Mouse (Mus musculus) lung, adult 18-20 months (tissue): ENCODE results near the gene Abcb6.

ENCODE experiments used
- DNase-seq, 2 experiments: peaks; one replicate each; pipeline ENCODE4 v3.0.0; 2022; ENCODE audit warnings: mixed read lengths in 2 of 2

Gene Abcb6

DNA sequence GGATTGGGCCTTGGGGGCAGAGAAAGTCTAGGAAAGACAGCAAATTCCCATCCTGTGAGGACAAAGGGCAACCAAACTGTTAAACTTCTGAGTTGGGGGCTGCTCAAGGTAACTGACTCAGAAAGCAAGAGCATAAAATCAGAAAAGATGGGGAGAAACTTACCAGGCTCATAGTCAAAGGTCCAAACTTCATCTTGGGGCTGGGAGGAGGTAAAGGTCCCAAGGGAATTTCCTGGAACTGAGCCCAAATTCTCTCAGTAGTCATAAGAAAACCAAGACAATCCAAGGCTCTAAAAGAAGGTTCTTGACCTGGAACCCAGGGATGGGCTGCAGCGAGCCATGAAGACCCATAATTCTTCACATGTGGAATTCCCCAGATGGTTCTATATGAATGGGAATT lies 21.0 kb upstream of the Abcb6 start:
- DNase-seq, result no peak

DNA sequence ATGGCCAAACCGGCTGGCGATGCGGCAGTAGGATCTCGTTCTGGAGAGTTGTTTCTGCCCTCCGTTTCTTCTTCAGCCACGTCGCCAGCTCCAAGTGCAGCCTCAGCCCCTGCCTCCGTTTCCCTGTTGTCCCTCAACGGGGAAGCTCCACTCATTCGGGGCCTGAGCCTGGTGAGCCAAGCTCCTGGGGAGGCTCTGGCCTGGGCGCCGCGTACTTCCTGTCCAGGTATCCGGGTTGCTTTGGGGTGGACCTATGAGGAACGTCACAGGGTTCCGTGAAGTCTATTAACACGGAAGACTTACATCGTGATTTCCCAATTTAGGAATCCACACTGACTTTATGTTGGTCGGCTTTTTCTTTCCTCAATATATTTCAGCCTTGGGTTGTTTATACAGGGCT lies 12.3 kb upstream of the Abcb6 start:
- DNase-seq, result peak; percentile 58 to 72

DNA sequence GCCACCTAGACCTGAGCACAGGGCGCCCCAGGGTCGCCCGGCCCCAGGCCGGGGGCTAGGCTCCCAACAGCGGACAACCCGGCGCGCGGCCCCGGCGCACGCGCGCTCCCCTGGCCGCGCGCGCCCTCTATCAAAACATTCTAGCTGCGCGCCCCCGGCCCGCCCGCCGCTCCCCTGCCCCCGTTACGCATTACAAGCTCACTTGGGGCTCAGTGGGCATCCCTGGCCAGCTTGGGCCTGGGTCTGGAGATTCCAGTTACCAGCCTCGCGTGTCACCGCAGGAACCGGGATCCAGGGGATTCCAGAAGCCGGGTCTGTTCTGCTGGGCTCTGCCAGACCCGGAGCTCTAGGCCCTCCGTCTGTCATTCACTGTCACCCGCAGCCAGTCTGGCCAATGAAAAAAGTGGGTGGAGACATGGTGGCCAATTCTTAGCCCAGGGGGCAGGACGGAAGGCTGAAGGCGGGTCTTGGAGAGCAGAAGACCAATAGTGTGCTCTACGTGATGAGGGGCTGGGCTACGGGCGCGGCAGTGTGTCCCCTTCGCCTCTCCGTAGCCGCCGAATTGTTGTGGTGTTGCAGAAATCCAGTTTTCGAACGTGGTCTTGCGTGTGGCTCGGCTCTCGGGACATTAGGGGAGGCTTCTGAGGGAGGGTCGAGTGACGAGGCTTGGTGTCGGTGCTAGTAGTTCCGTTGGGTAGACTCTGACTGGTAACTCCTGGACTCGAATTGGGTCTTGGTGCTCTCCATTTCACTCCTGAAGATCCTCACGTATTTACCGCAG lies 11.6 kb upstream of the Abcb6 start, which contains the start of the genes Ankzf1 and Atg9a:
TSS of gene Ankzf1 (plus strand) at position 530 of the 781 bp plus-strand sequence.
TSS of gene Atg9a (minus strand) at position 575 of the 781 bp plus-strand sequence.
- DNase-seq, result peak; percentile 99

DNA sequence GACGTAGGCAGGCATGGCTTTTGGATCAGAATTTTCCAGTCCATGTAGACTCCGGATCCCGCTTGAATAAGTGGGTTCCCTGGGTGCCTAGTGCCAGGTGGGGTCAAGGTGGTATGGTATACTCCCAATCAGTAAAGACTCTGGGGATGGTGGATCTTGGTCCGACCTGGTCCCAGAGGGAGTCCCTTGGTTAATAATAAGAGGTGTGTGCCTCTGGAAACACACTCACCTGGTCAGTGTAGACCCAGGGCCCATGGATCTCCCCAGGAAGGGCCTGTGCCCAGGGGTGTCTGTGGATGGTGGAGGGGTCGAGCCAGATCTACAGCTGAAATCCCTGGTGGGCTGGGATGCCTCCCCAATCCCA lies 11.0 kb upstream of the Abcb6 start:
- DNase-seq, result no peak

DNA sequence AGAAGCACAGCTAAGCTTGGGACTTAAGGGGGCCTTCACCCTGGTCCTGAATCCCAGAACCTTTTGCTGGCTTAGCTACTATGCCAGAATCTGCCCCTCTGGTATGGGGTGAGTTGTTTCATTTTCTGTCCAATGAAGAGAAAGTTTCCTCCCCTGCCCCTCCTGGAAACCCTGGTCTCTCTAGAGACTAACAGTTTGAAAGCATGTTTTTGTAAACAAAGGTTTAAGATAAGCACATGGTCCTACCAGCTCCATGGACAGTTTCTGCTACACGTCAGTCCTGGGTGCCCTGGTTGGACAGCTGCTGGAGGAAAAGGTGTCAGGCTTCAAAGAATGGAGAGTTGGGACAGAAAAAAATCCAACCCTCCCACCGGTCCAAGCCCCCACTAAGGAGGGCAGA lies 10.4 kb upstream of the Abcb6 start:
- DNase-seq, result no peak

DNA sequence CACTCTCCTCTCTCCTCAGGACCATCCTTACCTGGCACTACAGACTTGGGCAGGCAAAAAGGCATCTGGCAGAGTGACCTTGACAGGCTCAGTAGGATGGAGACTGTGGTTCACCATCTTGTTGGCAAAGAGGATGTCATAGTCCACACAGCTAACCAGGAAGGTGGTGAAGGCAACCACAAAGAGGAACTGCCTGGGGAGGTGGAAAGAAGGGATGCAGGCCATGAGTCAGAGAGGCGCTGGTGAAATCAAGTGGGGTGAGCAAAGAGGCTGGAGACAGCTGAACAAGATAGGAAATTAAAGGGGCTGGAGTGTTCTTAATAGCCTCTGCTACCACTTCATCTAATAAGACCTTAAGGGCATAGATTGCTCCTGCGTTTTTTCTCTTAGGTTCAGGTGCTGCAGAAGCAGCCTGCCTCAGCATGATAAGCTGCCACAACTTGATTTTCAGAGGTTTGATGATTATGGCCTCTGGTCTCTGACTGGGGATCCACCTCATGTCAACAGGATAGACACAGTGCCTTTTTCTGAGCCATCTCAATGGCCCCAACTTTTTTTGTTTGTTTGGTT lies 7.8 kb upstream of the Abcb6 start:
- DNase-seq, result peak; percentile 34 to 45

DNA sequence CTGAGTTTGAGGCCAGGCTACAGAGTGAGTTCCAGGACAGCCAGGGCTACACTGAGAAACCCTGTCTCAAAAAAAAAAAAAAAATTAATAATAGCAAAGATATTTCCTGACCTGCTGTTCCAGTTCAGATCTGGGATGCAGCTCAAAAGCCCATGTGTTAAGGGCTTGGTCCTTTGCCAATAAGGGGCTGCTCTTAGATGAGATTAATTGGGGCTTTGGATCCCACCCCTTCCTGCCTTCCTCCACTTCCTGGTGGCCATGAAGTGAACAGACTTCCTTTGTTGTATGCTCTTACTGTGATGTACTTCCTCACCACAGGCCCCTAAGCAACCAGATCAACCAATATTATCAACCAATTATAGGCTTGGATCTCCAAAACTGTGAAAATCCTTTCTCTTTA lies 6.9 kb upstream of the Abcb6 start:
- no peak for DNase-seq

DNA sequence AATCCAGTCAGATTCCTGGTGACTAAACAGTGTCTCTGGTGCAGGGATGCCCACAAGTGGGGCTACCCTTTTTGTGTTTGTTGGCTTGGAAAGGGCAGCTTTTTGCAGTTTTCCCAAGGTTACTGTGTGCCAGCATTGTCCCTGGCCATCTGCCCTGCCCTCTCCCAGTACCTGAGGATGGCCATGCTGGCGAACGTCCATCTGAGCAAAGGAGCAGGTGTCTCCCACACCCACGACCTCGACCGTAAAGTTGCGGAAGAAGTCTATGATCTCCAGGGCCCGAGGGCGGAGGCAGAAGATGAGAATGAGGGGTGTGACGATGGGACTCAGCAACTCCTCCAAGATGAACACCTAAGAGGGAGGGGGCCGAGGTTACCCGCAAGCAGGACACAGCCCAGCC lies 5.3 kb upstream of the Abcb6 start:
- no peak for DNase-seq

DNA sequence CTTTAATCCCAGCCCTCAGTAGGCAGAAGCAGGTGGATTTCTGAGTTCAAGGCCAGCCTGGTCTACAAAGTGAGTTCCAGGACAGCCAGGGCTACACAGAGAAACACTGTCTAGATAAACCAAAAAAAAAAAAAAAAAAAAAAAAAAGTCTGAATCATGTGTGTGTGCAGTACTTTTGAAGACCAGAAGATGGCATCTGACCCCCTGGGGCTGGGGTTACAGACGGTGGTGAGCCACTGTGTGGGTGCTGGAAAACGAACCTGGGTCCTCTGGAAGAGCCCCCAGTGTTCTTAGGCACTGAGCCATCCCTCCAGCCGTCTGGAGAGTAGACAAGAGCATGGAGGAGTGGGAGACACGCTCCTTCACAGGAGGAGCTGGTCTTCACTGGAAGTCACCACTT lies 2.0 kb upstream of the Abcb6 start:
- no peak for DNase-seq

DNA sequence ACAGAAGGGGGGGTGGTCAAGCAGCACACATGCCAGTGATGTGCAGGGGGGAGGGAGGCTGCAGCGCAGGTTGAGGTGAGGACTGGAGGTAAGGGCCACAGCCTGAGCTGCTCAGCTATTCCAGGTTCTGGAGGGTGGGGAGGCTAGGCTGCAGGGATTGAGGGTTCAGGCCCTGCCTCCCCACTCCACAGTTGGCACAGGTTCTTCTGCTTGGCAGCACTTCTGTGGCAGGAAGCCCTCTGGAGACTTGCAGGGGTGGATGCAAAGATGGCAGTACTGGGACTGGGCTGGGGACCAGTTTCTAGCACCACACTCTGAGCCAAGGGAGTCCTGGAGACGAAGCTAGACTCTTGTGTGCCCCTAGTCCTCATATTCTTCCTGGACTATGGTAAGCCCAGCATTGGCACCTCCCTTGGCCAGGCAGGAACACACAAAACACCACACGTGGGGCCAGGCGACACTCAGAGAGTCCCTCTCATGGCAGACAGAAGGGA lies 1.2 kb upstream of the Abcb6 start:
- DNase-seq, result no peak

DNA sequence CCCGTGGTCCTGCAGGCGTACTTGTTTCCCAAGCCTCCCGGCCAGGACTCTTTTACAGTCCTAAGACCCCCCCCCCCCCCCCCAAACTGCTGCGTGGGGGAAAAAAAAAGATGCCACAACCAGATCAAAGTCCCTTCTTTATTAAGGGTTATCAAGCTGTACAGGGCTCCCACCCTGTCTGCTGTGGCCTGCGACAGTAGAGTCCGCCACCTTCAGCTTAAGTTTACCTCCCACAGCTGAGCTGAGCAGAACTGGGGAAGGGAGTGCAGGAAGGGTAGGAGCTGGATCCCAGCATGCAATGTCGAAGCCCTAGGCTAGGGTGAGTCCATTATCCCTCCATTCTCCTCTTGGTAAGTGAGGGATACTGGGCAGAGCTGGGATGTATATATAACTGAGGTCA lies 549 bp upstream of the Abcb6 start:
- DNase-seq, result no peak

DNA sequence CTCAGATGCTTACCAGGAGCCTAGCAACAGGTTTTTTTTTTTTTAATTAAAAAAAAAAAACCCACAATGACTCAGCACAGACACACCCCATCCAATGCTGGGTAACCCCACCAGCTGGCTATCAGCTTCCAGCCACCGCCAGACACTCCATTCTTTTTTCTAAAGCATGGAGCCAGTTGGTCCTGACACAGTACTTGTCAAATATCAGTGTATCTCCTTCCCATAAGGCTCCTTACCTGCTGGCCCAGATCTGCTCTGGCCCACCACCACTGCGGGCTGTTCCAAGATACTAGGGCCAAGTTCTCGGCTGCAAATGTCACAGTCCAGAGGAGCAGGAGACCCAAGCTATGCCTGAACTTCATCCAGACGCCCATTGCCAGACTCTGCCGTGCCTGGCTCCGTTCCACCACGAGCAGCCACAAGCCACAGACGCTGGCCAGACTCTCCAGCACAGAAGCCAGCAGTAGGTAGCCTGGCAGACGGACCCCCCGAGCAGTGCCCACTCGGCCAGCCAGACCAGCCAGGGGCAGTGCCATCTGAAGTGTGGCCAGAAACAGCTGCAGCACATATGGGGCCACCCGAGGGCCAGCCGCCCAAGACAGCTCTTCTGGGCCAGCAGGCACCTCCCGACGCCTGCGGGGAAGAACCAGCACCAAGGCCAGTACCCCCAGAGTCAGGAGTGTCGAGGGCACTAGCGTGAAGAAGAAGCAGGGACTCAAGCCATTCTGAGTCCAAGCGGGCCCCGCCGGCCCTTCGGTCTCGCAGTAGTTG lies 673 bp downstream of the Abcb6 start:
- peak in 1 of 2 experiments; percentile 44 for DNase-seq

DNA sequence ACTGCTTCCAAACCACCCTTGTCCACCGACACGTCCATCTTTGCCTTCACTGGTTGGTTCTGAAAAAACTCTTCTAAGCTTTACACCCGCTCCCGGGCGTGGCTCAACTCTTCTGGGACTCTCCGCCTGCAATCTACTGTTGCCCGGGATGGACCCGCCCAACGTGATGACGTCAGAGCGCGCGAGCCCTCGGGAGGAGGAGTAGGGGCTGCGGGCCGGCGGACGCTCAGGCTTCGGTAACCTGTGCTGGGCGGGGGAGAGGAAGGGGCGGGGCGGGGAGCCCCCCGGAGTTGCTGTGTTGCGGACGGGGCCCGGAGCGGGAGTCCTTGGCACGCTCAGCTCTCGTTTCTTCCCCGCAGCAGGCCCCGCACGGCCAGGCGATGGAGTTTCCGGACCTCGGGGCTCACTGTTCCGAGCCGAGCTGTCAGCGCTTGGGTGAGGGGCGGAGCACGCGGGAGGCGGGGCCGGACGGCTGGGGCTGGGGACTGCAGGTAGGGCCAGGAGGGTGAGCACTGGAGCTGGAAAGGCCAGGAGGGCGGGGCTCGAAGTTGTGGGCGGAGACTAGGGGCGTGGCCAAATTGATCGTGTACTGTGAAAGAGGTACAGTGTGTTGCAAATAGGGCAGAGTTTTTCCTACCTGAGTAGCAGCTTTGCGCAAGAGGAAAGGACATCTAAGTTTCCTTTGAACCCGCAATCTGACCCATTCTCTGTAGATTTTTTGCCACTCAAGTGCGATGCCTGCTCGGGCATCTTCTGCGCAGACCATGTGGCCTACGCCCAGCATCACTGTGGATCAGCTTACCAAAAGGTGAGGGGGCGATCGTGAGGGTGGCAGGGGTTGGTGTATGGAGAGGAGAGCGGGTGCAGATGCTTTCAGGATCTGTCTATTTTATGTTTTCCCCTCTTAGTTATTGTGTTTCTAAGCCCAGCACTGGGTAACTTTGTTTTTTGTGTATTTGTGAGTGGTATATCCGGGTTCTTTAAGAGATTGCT lies 11.4 kb downstream of the Abcb6 start, which contains the start of gene Zfand2b:
TSS of gene Zfand2b (plus strand) at position 175 of the 993 bp plus-strand sequence.
- DNase-seq, result peak; percentile 98 to 99

DNA sequence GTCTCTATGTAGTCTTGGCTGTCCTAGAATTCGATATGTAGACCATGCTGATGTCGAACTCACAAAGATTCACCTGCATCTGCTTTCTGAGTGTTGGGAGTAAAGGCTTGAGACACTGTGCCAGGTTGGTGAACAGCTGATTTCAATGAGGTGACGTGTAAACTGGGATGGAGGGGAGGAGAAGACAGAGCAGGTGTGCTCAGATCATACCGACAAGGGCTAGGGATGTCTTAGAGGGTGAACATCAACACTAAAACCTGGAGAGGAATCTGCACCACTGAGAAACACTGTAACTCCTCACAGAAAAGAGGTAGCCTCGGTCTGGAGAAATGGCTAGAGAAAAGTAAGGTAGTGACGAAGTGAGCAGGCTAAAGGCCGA lies 12.1 kb downstream of the Abcb6 start:
- no peak for DNase-seq

DNA sequence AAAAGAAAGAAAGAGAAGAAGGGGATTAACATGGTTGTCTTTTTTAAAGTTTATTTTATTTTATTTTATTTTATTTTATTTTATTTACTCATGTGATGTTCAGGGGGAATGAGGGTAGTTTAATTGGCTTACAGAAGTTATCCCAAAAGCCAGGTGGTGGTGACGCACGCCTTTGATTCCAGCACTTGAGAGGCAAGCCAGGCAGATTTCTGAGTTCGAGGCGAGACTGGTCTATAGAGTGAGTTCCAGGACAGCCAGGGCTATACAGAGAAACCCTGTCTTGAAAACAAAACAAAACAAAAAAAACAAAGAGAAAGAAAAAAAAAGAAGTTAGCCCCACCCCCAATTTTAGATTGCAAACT lies 20.0 kb downstream of the Abcb6 start:
- no peak for DNase-seq

DNA sequence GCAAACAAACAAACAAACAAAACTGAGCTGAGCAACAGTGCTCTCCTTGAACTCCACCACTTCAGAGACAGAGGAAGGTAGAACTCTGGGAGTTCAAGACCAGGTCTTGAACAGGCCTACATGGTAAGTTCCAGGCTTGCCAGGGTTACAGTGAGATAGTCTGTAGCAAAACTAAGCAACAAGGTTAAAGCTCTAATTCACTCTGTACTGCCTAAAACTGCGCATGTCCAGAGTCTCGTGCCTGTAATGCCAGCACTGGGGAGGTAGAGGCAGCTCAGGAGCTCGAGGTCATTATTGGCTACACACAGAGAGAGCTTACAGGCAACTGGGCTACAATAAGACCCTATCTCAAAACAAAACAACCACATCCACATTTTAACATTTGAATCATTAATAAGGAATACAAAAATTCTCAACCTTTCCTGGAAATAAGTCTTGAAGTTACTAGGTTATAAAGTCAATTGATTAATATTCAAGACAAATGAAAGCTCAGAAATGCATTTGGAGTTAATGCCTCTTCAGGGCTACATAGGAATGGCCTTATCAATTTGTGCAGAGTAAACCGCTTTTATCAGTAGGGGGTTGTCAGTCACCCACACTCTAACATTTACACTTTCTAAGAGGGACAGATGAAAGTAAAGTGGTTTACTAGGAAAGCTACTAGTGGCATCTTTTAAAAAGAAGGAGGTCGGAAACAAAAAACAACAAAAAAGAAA lies 20.5 kb downstream of the Abcb6 start:
- no peak for DNase-seq

DNA sequence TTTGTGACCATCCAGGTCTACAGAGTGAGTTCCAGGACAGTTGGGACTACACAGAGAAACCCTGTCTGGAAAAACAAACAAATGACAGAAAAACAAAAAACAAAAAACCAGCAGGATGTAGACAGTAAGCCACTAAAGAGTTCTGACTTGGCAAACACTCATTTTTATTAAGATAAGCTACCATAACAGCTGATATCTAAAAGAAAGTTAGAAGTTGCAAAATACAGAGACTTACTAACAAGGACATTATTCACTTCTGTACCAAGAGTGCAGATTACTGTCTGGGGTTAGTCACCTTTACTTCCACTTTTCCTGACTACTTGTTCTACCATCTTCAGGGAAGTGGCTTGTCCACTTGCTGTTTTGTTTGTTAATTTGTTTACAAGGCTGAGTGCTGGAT lies 21.2 kb downstream of the Abcb6 start:
- no peak for DNase-seq

DNA sequence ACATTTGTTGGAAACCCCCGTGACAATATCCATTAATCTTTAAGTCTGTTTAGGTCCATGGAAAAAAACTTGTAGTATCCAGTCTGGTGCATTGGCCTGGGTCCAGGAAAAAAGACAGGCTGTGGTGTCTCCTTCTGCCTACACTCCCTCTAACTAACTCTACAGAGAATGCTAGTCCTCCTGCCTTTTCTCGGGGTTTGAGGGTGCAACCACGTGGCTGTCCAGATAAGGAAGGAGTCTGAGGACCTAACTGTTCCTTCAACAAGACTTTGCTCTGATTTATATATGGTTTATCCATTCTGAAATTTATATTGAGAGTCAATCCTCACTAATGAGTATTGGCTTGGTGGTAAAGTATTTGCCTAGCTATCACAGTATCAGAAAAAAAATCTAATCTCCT lies 24.4 kb downstream of the Abcb6 start:
- no peak for DNase-seq

DNA sequence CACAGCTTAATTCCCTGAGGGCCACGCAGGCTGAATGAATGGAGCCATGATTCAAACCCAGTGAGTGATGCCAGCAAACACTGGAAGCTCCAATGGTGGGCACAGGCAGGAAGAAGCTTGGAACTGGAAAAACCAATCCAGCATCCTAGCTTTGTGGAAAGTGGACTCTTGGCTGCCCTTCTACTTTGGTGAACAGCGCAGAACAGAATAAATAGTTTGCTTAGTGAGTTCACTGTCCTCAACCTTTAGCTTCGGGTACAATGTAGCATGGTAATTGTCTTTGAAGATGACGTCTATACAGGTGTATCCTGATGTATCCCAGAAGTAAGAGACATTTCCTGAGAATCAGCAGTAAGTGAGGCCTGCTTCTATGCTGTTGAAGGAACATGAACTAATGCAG lies 31.5 kb downstream of the Abcb6 start:
- no peak for DNase-seq

DNA sequence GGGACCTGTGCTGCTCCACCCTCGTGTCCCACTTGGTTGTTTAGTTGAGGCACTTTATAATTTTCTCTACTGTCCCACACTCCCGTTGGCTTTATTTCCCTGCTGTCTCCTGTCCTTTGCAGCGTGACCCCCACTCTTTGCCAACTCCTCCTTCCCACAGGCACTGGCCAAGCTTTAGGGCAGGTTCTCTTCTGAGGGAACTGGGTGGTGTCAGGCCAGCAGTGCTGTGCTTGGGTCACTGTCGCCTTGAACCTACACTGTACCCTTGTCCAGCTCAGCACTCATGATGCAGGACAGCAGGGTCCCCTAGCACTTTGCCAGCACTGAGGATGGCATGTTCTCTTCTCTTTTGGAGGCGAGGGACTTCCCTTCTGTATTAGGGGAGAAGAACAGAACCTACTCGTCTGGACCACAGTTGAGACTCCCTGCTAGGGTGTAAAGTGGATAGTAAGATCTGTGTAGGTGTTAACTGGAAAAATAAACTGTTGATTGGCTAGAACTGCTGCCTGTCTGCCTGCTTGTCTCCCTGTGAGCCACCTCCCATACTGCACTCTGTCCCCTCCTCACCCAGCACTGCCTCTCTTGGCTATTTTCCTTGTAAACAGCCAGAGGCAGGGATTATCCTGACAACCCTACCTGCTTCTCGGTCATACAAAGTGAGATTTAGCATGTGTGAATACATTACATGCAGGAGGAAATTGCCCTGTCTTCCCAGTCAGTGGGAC lies 32.6 kb downstream of the Abcb6 start:
- no peak for DNase-seq

DNA sequence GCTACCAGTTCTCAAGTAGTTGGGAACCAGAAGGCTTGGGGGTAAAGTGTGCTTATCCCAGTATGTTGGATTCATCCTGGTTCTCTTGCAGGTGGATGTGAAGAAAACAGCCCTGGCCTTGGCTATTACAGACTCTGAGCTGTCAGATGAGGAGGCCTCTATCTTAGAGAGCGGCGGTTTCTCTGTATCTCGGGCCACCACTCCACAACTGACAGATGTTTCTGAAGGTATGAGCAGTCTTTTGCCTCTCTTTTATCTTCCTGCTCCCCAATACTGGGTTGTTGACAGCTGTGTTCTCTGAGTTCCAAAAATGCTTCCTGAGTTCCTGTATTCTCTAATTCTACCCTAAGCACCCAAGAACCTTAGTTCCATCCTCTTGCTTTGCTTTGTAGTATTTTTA lies 34.6 kb downstream of the Abcb6 start:
- DNase-seq, result no peak
